Mouse (Mus musculus) telencephalon, adult 2 months (tissue): ENCODE results near the gene Mbtd1.

Experiments
- DNase-seq: peaks from one replicate; pipeline ENCODE4 v3.0.0-alpha.2; 2011; ENCODE audit warnings: low read depth, low spot score

Mbtd1 gene

DNA sequence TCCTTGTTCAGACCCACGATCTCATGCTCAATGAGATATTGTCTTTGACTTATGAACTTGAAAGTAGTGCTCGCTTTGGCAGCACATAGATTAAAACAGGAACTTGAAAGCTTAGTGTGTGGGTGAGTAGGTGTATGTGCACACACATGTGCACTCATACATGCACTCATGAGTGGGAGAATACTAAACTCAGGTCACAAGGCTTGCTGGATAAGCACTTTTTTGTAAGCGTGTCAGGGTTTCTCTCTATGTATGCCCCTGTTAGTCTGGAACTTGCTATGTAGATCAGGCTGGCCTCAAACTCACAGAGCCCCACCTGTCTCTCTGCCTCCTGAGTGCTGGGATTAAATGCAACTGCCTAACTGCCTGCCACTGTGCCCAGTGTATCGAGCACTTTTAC lies 101.4 kb downstream of the Mbtd1 start:
- no peak for DNase-seq

DNA sequence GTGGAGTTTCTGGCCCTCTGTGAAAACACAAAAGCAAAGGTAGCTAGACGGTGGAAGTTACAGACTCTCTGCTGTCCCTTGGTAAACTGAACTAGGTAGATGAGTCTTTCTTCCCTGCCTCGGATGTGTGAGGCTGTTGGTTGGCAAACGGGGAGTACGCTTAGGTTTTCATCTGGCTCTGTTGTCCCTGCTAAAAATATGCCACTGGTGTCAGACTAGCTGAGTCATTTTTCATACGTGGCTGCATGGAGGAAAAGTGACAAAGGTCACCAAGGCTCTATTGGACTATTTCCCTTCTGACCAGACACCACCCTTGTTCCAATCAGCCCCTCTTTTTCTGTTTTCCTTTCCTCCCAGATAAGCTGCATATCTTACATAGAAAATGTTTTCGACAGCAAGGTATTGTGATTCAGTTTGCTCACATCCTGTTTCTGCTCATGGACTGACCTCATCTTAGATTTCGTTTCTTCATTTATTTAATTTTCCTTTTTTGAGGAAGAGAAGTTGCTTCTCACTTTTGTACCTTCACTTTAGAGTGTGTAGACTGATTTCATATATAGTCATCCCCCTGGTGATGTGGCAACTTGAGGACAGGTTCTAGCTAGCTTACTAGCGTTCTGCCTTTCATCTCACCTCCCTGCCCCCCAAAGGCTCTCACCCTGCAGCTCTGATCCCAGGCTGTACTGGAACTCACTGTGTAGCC lies 102.1 kb downstream of the Mbtd1 start:
- no peak for DNase-seq

DNA sequence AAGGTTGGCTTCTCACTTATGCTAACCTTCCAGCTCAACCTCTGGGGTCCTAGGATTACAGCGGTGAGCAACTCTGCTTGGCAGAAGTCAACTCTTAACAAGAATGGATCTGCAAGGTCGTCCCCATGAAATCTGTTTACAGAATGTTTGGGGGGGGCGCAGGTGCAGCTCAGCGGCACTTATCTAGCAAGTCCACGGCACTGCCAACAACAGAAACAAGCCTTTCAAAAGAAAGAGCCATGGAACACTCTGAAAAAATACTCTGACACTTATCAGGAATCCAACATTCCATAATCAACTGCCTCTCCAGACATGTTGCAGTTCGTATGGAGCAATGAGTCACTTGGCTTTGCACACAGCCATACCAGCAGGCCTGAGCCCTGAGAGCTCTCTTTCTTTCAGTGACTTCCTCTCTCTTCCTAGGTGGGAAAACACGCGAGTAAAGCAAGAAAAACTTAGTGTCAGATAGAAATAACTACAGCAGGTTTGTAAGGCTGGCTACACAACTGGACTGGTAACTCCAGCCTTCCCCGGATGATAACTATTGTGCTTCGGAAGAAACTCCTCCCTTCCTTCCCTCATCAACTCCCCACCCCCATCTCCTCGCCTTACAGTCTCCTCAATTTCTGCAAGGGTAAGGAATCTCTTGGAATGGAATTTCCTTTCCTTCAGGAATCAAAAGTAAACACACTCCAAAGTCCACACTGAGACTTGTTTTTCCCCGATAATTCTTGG lies 102.8 kb downstream of the Mbtd1 start:
- DNase-seq, result no peak

DNA sequence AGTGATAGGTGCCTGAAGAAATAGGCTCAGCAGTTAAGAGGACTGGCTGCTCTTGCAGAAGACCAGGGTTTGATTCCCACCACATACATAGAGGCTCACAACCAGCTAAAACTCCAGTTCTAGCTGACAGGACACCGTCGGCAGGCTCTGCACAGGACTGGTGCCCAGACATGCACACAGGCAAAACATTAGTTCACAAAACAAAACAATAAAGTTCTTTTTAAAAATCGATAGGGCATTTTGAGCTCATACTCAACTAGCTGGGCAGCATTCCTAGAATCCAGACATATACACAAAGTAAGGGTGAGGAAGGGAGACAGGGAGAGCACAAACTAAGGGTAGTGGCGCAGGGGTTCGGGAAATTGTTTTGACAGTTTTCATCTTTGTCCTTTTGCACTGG lies 108.9 kb downstream of the Mbtd1 start:
- no peak for DNase-seq

DNA sequence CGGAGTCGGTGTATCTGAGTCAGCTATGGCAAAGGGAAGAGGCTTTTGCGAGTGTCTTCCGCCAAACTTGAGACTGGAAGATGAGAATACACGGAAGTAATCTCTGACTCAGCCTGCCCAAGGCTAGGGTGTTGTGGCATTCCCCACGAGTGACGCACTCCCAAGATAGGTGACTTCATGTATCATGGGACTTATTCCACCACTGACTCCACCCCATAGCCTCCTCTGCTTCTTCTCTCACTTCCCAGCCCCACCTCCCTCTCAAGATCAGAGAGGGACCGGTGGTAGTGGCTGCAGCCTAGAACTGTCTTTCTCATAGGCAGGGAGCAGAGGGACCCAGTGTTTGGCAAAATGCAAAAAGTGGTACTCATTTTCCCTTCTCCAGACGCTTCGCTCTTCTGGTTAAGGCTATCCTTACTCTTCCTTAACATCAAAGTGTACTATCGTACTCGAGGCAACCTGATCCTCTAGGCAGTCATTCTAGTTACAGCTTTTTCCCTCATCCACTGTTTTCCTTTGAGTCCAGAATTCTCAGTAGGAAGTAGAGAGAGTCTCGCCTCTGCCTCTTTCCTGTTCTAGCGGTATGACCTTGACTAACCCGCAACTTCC lies 109.6 kb downstream of the Mbtd1 start:
- peak; percentile 88 for DNase-seq

DNA sequence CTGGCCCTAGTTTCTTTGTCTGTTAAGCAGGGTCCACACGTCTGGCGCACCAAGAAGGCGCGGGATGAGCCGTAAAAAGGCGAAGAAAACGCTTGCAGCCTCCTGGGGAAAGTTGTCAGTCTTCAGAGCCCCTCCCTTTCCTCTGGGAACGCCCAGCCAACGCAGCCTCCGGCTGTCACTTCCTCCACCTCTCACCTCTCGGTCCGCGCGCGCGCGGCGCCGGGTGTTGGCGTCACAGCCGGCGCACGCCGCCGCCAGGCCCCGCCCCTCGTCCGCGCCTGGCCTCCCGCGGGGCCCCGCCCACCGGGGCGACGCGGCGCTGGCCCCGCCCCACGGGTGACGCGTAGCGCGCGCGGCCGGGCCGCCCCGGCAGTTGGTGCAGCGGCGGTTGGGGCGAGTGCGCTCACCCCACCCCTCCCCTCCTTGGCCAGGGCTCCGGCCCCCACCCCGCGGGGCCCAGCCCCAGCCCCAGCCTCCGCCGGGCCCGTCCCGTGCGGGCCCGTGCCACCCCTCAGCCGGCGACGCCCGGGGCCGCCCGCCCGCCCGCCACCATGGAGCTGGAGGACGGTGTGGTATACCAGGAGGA lies 110.2 kb downstream of the Mbtd1 start, which contains the start of gene Spag9:
Gene Spag9, plus strand, starts transcription at position 372 of the 586 bp plus-strand sequence.
- peak; percentile 91 for DNase-seq
